Mouse (Mus musculus): ENCODE data around the gene Daam1. TPM values are rescaled to one million over a fixed set of nuclear protein-coding genes. Genes with fewer than 3 reads are reported as not detected.

The Daam1 gene
- 19.7 and 23.0 TPM in 2 replicates for polyA plus RNA-seq (2015; fragmentation: Nextera tagmentation; extraction: Ambion mirVana)

- peak within 1 kb of the TSS; percentile 94 for H3K4me3 ChIP-seq
- H3K4me1 ChIP-seq (replicated peaks), result peaks cover 40% of the 10 kb centered on the region
- H3K9ac ChIP-seq, result peak within 1 kb of the TSS; percentile 98
- H3K4me2 ChIP-seq, result peak within 1 kb of the TSS; percentile 87
- H3K27ac ChIP-seq (replicated peaks), result peak within 1 kb of the TSS; percentile 97
- no peaks in the 10 kb centered on the region for H3K9me3 ChIP-seq
- no peaks in the 10 kb centered on the region for H3K36me3 ChIP-seq
- under 1% methylated on average over 35 of the region's 35 CpGs for WGBS
- peak; percentile 100 for ATAC-seq (ENCODE audit: low read depth)
- peaks cover 4% of the 10 kb centered on the region for H3K27me3 ChIP-seq
Observed at GRCm38 (mm10) chr12:71830607-71831257, at the start of gene Daam1. Gene Daam1 (plus strand): TSS chr12:71831078.

GRCm38 (mm10) chr12:71781220-71781619 lies 49.7 kb upstream of the Daam1 start:
- no peak overlapping the region for H3K4me3 ChIP-seq
- 67% methylated on average over 7 of the region's 7 CpGs for WGBS

GRCm38 (mm10) chr12:71783970-71784369 lies 46.9 kb upstream of the Daam1 start:
- Histone ChIP-seq H3K36me3 (no peaks in the 10 kb centered on the region), H3K9me3 (no peaks in the 10 kb centered on the region), H3K4me1 (replicated peaks) (no peaks in the 10 kb centered on the region), H3K4me2 (no peak overlapping the region), H3K27me3 (no peaks in the 10 kb centered on the region), H3K9ac (no peak overlapping the region), H3K4me3 (no peak overlapping the region), H3K27ac (replicated peaks) (no peak overlapping the region)
- ATAC-seq (ENCODE audit: low read depth), result no peak
- 86% methylated on average over 3 of the region's 3 CpGs for WGBS

More at GRCm38 (mm10) chr12:71781220-71781619, 49.7 kb upstream of the Daam1 start:
- H3K9me3 ChIP-seq, result no peaks in the 10 kb centered on the region
- H3K9ac ChIP-seq, result no peak overlapping the region
- peaks cover 9% of the 10 kb centered on the region for H3K4me1 ChIP-seq (replicated peaks)
- no peaks in the 10 kb centered on the region for H3K27me3 ChIP-seq
- no peaks in the 10 kb centered on the region for H3K36me3 ChIP-seq
- no peak for ATAC-seq (ENCODE audit: low read depth)
- H3K4me2 ChIP-seq, result no peak overlapping the region
- H3K27ac ChIP-seq (replicated peaks), result no peak overlapping the region

DNA sequence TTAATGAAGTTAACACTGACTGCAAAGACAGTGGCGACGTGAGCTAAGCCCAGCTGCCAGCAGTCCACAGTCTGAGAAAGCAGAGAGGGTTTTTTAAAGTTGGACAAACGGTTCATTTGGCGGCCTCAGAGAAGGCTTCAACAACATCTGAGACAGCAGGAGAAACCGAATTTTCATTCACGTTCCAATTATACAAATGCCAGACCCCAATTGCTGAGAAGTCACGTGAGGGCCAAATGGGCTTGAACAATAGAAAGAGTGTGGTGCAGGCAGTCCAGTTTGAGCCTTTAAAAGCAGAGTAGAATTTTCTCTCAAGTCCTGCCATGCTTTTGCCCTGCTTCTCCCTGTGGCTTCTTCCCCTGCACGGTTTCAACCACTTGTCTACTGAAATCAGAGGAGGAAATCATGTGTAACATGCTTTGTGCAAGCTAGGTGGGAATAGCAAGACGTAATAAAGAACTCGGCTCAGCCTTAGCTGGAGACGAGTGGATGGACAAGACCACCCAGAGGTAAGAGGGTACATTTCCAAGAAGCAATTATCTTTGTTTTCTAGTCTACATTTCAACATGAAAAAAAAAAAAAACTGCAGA lies 46.1 kb upstream of the Daam1 start:
- no peak overlapping the region for H3K27ac ChIP-seq (replicated peaks)
- no peaks in the 10 kb centered on the region for H3K36me3 ChIP-seq
- H3K4me1 ChIP-seq (replicated peaks), result no peaks in the 10 kb centered on the region
- H3K27me3 ChIP-seq, result no peaks in the 10 kb centered on the region
- H3K4me2 ChIP-seq, result no peak overlapping the region
- 52% methylated on average over 11 of the region's 11 CpGs for WGBS
- H3K9ac ChIP-seq, result no peak overlapping the region
- no peak for ATAC-seq (ENCODE audit: low read depth)
- no peak overlapping the region for H3K4me3 ChIP-seq
- H3K9me3 ChIP-seq, result no peaks in the 10 kb centered on the region

- H3K27ac ChIP-seq (replicated peaks), result no peak overlapping the region
- no peaks in the 10 kb centered on the region for H3K36me3 ChIP-seq
- H3K9ac ChIP-seq, result no peak overlapping the region
- no peak overlapping the region for H3K4me2 ChIP-seq
- H3K27me3 ChIP-seq, result no peaks in the 10 kb centered on the region
- no peak for ATAC-seq (ENCODE audit: low read depth)
- no peak overlapping the region for H3K4me3 ChIP-seq
- no peaks in the 10 kb centered on the region for H3K4me1 ChIP-seq (replicated peaks)
- no peaks in the 10 kb centered on the region for H3K9me3 ChIP-seq
Observed at GRCm38 (mm10) chr12:71786521-71786920, 44.4 kb upstream of the Daam1 start.

DNA sequence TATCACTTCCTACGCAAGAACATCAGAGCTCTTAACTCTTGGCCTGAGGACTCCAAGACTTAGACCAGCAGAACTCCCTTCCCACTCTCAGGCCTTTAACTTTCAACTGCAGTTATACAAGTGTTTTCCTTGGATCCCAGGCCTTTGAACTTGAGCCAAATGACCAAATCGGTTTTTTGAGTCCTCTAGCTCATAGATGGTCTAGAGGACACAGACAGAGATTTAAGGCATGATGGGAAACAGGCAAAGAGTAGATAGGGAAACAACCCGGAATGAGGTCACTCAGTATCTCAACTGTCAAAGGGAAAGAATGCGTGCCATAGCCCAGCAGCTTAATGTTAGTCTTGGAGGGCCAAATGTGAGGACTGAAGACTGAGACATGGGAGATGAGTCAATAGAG lies 42.1 kb upstream of the Daam1 start:
- no peak for ATAC-seq (ENCODE audit: low read depth)
- Histone ChIP-seq H3K4me2 (no peak overlapping the region), H3K4me1 (replicated peaks) (no peaks in the 10 kb centered on the region), H3K27ac (replicated peaks) (no peak overlapping the region), H3K27me3 (no peaks in the 10 kb centered on the region), H3K9me3 (no peaks in the 10 kb centered on the region), H3K4me3 (no peak overlapping the region), H3K9ac (no peak overlapping the region), H3K36me3 (no peaks in the 10 kb centered on the region)
- 84% methylated on average over 4 of the region's 4 CpGs for WGBS

DNA sequence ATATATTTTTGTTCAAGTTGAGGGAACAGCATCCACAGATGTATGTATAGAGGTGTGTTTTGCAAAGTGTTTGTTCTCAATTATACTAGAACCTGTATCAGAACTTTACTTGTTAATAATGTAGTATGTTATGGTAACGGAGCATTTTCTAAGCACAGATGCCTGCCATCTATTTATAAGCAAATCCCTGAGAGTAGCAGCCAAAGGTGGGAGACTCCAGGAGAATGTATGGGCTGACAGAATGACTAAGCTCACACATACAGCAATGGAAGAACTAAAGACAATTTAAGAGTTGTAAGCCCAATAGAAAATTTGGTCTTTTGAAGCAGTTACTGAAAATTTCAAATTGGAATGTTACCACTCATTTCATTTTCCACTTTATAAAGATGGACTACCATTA lies 40.3 kb upstream of the Daam1 start:
- no peak for ATAC-seq (ENCODE audit: low read depth)
- Histone ChIP-seq H3K4me1 (replicated peaks) (no peaks in the 10 kb centered on the region), H3K36me3 (no peaks in the 10 kb centered on the region), H3K27ac (replicated peaks) (no peak overlapping the region), H3K4me3 (no peak overlapping the region), H3K4me2 (no peak overlapping the region), H3K9me3 (no peaks in the 10 kb centered on the region), H3K27me3 (no peaks in the 10 kb centered on the region), H3K9ac (no peak overlapping the region)
- 93% methylated on average over 1 of the region's 1 CpGs for WGBS

DNA sequence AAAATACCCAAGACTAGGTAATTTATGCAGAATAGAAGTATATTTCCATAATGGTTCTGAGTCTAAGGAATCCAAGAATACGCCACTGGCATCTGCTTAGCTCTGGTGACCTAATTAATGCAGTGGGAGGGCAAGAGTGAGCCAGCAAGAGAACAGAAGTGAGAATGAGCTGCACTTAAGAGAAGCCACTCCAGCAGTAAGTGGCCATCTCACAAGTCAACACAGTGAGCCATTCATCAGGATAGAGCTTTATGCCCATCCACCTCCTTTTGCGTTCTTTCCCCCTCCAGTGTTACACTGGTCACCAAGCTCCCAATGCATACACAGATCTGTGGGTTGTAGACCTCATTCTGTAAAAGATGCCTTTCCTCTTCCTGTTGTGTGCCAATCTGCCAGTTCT lies 37.8 kb upstream of the Daam1 start:
- H3K4me2 ChIP-seq, result no peak overlapping the region
- WGBS, result 73% methylated on average over 2 of the region's 2 CpGs
- no peaks in the 10 kb centered on the region for H3K27me3 ChIP-seq
- no peaks in the 10 kb centered on the region for H3K9me3 ChIP-seq
- H3K9ac ChIP-seq, result no peak overlapping the region
- no peak overlapping the region for H3K4me3 ChIP-seq
- no peaks in the 10 kb centered on the region for H3K36me3 ChIP-seq
- H3K4me1 ChIP-seq (replicated peaks), result peaks cover 9% of the 10 kb centered on the region
- H3K27ac ChIP-seq (replicated peaks), result no peak overlapping the region
- ATAC-seq (ENCODE audit: low read depth), result no peak

- Histone ChIP-seq H3K27me3 (no peaks in the 10 kb centered on the region), H3K9me3 (no peaks in the 10 kb centered on the region), H3K27ac (replicated peaks) (no peak overlapping the region), H3K4me3 (no peak overlapping the region), H3K36me3 (no peaks in the 10 kb centered on the region), H3K9ac (no peak overlapping the region), H3K4me1 (replicated peaks) (peaks cover 9% of the 10 kb centered on the region), H3K4me2 (no peak overlapping the region)
- no peak for ATAC-seq (ENCODE audit: low read depth)
- WGBS, result 70% methylated on average over 4 of the region's 4 CpGs
Observed at GRCm38 (mm10) chr12:71795626-71796025, 35.3 kb upstream of the Daam1 start.

DNA sequence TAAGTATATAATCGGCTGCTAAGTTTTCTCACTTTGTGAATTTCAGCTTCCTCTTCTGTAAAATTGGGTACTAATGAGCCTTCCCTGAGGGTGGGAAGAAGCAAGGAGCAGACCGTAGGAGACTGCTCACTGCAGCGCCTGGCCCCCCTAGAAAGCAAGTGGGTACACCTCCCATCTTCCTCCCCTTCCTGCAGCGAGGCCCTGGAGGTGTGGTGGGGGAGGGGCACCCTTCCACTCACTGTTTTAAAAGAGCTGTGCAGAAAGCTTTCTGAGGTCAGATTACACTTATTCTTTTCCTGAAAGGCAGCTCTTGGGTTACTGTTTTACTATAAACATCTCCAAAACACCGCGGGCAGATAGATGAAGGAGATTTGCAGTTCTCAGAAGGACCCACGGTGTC lies 34.4 kb upstream of the Daam1 start:
- 12% methylated on average over 7 of the region's 7 CpGs for WGBS
- no peak overlapping the region for H3K4me3 ChIP-seq
- ATAC-seq (ENCODE audit: low read depth), result no peak
- no peak overlapping the region for H3K9ac ChIP-seq
- no peak overlapping the region for H3K27ac ChIP-seq (replicated peaks)
- no peaks in the 10 kb centered on the region for H3K9me3 ChIP-seq
- peaks cover 9% of the 10 kb centered on the region for H3K4me1 ChIP-seq (replicated peaks)
- 0 out of 2 replicates have a peak overlapping the region, but pooled peaks have one; percentile 18 for H3K4me2 ChIP-seq
- no peaks in the 10 kb centered on the region for H3K27me3 ChIP-seq
- H3K36me3 ChIP-seq, result no peaks in the 10 kb centered on the region

- no peaks in the 10 kb centered on the region for H3K4me1 ChIP-seq (replicated peaks)
- H3K4me3 ChIP-seq, result no peak overlapping the region
- H3K27ac ChIP-seq (replicated peaks), result no peak overlapping the region
- no peaks in the 10 kb centered on the region for H3K27me3 ChIP-seq
- H3K9ac ChIP-seq, result no peak overlapping the region
- H3K36me3 ChIP-seq, result no peaks in the 10 kb centered on the region
- ATAC-seq (ENCODE audit: low read depth), result no peak
- no peak overlapping the region for H3K4me2 ChIP-seq
- WGBS, result 67% methylated on average over 9 of the region's 9 CpGs
- H3K9me3 ChIP-seq, result no peaks in the 10 kb centered on the region
Observed at GRCm38 (mm10) chr12:71807306-71807705, 23.6 kb upstream of the Daam1 start.

DNA sequence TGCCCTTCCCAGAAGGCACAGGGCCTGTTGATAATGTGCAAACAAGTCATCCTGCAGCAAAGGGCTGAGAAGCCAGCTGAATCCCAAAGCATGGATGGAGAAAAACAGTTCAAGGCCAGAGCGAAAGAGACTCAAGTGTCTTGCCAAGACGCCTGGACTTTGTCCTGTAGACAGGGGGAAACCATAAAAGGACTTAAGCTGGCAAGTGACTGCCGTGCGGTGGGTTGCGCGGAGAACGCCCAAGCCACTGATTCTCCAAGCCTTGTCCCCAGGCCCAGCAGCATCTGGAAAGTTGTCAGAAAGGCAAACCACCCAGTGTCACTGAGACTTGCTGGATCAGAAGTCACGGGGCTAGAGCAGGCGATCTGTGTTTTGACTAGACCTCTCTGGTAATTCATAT lies 22.2 kb upstream of the Daam1 start:
- Histone ChIP-seq H3K27me3 (no peaks in the 10 kb centered on the region; the same call in 1 of the 2 replicates), H3K9ac (no peak overlapping the region), H3K9me3 (no peaks in the 10 kb centered on the region), H3K4me2 (no peak overlapping the region), H3K27ac (replicated peaks) (no peak overlapping the region), H3K4me1 (replicated peaks) (peaks cover 2% of the 10 kb centered on the region; the same call in 1 of the 2 replicates), H3K36me3 (no peaks in the 10 kb centered on the region), H3K4me3 (no peak overlapping the region)
- ATAC-seq (ENCODE audit: low read depth), result no peak
- WGBS, result 91% methylated on average over 9 of the region's 9 CpGs

- no peaks in the 10 kb centered on the region for H3K9me3 ChIP-seq
- no peaks in the 10 kb centered on the region; the same call in 1 of the 2 replicates for H3K27me3 ChIP-seq
- H3K4me2 ChIP-seq, result no peak overlapping the region
- no peaks in the 10 kb centered on the region for H3K36me3 ChIP-seq
- H3K9ac ChIP-seq, result no peak overlapping the region
- H3K27ac ChIP-seq (replicated peaks), result no peak overlapping the region
- WGBS, result 91% methylated on average over 3 of the region's 3 CpGs
- H3K4me1 ChIP-seq (replicated peaks), result peaks cover 6% of the 10 kb centered on the region; the same call in 1 of the 2 replicates
- no peak overlapping the region for H3K4me3 ChIP-seq
- no peak for ATAC-seq (ENCODE audit: low read depth)
Observed at GRCm38 (mm10) chr12:71809550-71809949, 21.3 kb upstream of the Daam1 start.
